Mouse (Mus musculus) left cerebral cortex, postnatal 4 days (tissue): ENCODE results near the gene Smim11. TPM values are rescaled to one million over a fixed set of nuclear protein-coding genes. Genes with fewer than 3 reads are reported as not detected.

Source experiments
- DNase-seq: peaks from one replicate; pipeline ENCODE4 v3.0.0-alpha.2; 2022
- intact Hi-C: fragments of 180-260 bp; cut with DNase I; formaldehyde crosslinking; loops from one replicate; pipeline ENCODE4 v1.15.1; 2025
- total RNA-seq, 2 experiments: library from RNA; stranded (reverse); gene quantifications; 2 replicates each; pipeline ENCODE4 v1.2.3; 2021

Gene Smim11
- total RNA-seq, 2 experiments from 2014 or later = 13.4 to 16.3 TPM

DNA sequence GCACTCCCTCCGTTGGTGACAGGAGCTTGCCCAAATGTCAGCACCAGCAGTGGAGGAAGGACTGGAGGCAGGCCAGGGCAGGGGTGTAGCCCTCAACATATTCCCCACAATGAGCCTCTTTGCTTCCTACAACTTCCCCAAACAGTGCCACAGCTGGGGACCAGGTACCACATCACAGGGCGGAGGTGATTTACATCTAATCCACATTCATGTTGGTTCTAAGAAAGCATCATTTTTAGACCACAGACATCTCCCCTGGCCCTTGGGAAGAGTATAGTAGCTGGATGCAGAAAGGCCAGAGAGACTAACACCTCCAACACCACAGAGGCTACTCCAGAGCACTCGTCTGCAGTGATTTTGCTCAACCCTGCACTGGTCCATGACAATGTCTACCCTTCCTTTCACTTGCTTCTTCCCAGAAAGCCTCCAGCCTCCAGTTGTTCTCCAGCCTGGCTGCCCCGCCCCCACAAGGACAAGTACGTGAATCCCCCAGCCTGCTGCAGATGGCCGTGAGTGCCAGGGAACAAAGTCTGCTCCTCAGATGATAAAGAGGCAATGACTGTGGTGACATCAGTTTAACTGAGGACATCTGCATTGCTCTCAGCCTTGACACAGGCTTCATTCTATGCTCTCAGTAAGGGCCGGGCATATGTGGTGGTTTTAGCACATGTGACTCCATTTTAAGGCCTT lies 15.1 kb downstream of the Smim11 start:
- intact Hi-C loops = loop anchor here (10.0 kb wide), 1 partner anchor 1229 kb away; no protein-coding TSS in a partner anchor
- DNase-seq = no peak

- intact Hi-C loops = loop anchor here (10.0 kb wide), 1 partner anchor 1225 kb away; no protein-coding TSS in a partner anchor
- peak; percentile 61 for DNase-seq
Measured at GRCm38 (mm10) chr16:92319353-92320109, 18.4 kb downstream of the Smim11 start.

DNA sequence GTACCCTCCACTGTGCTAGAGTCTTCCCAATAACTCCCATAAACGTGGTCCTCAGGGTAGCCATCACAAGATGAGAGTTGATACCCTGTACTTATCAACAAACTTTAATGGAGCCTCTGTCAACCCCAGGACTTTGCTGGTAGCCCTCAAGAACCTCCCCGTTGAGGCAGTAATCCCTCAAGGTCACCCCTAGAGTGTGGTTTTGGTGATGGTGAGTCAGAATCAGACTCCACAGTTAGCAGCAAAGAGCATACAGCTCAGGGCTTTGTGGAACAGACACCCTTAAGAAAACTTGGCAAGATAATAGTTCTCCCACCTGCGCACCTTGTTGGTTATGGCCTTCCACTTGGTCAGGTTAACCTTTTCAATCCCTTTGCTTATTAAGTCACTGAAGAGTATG lies 19.3 kb downstream of the Smim11 start:
- DNase-seq = no peak
- intact Hi-C loops = no loop called here

- DNase-seq = no peak
- intact Hi-C loops = no loop called here
Measured at GRCm38 (mm10) chr16:92321341-92321740, 20.3 kb downstream of the Smim11 start, which contains the start of gene Fam243. Fam243 (minus strand) TSS chr16:92321441.

- intact Hi-C loops = no loop called here
- no peak for DNase-seq
Measured at GRCm38 (mm10) chr16:92324309-92325061, 23.4 kb downstream of the Smim11 start.

DNA sequence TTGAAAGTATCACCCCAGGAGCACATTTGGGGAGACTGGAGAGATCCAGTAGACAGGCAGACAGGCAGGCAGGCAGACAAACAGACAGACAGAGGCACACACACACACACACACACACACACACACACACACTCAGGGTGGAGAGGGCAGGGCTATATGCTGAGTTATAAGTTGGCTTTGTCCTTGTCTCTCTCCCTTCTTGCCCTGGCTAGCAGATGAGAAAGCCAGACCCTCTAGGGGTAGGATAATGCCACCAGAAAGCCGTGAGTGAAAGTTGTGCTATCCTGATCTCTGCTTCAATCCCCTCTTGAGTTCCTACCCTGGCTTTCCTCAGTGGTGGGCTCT lies 23.9 kb downstream of the Smim11 start:
- intact Hi-C loops = no loop called here
- no peak for DNase-seq

DNA sequence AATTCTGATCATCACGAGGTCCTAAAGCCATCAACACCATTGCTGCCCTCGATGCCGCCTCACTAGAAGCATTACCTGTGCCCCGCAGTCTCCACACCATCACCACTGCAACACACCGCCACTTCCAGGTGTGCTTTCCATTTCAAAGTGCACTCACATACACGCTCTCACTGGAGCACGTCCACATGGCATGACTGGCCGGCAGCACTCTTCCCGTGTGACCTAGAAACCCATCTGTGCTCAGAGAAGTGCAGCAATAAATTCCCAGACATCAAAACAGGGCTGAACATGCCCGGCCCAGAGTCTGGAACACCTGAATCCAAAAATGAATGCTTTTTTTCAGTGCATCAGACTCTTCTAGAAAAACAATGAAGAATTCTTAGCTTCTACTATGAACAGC lies 26.8 kb downstream of the Smim11 start:
- DNase-seq = no peak
- intact Hi-C loops = no loop called here

DNA sequence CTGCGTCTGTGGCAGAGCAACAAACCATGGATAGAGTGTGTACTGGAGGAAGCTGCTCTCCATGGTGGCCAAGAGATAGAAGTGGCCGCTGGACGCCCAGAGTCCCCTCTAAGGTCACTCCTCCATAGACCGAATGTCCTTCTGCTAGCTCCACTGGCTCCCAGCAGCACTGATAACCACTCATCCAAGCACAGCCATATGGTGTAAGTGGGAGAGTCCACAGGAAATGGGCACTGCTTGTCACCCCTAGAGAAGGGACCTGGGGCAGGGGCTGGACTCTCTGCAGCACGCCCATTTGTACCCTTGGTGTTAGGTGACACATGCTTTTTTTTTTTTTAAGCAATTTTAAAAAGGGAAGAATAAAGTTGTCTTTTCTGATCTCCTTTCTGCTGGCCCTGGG lies 29.9 kb downstream of the Smim11 start:
- intact Hi-C loops = no loop called here

GRCm38 (mm10) chr16:92334600-92334999 lies 33.5 kb downstream of the Smim11 start:
- DNase-seq = no peak
- intact Hi-C loops = no loop called here

More for the DNA sequence above, 29.9 kb downstream of the Smim11 start:
- DNase-seq = no peak

DNA sequence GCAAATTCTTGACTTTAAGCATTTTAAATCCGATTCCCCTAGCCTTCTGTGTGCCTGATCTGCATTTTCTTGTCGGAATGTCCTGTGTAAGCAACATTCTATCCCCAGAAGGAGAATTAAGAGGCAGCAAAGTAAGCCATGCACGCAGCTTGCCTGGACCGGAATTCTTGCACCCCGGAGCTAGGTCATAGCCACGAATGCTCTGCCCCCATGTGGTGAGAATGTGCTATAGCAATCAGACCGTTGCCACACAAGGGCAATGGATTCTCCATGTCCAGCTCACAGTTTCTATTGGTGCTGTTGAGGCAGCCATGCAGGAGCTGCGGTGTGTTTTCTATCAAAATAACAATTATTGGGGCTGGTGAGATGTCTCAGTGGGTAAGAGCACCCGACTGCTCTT lies 35.2 kb downstream of the Smim11 start:
- DNase-seq = peak; percentile 79
- intact Hi-C loops = loop anchor here (5.0 kb wide), 1 partner anchor 126 kb away; no protein-coding TSS in a partner anchor

DNA sequence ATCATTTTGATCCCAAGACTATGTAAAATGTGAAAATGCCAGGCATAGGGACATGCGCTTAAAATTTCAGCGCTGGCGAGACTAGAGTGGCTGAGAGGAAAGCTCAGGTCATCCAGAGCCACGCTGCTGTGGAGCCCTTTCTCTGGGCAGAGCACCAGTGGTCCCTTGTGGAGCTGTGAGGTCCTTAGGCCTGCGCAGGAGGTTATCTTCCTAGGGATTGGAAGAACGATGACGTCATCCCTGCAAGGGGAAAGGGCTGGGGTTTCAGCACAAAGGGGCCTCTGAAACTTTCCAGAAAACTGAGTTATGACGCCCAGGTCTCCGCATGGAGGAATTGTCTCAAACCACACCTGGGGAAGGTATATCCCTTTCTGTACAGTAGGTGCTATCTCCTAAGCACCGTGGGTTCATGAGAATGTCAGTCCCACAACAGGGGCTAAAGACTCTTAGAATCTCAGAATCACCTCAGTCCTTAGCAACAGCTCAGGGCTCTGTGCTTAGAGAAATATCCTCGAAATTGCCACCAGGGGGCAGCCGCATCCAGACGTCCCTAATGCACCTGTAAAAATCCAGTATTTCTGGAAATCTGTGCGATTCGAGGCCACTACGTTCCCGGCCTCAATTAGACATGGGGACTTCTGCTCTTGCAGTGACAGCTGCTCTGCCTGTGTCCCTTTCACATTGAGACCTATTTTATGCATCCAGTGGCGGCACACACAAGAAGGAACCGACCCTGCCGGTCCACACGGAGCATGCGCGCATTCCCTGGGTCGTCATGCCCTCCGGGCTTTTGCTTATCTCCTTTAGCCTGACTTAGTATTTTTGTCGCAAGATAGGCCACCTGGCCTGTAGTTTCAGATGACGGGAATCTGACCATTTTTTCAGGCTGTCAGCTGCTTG lies 39.8 kb downstream of the Smim11 start:
- DNase-seq = peak; percentile 79
- intact Hi-C loops = loop anchor here (5.0 to 10.0 kb wide), 2 partner anchors 106 to 1114 kb away; no protein-coding TSS in a partner anchor

DNA sequence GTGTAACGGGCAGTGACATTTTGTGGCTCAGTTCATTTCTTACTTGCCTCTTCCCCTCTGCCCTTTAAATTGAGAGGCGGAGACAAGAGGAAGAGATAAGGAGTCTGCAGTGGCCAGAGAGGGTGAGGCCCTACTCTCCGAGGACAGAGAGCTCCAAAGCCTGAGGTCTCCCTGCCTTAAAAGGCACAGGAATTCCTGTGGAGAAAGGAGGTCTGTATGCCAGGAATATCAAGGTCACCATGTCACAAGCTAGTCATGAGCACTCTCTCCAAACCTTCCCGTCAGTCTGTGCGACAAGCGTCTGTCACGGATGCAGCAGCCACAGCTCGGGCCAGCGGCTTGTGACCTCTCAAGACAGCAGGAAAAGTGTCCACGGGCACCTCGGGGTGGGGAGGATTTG lies 44.1 kb downstream of the Smim11 start:
- intact Hi-C loops = loop anchor here (10.0 kb wide), 1 partner anchor 1110 kb away; no protein-coding TSS in a partner anchor
- DNase-seq = no peak

DNA sequence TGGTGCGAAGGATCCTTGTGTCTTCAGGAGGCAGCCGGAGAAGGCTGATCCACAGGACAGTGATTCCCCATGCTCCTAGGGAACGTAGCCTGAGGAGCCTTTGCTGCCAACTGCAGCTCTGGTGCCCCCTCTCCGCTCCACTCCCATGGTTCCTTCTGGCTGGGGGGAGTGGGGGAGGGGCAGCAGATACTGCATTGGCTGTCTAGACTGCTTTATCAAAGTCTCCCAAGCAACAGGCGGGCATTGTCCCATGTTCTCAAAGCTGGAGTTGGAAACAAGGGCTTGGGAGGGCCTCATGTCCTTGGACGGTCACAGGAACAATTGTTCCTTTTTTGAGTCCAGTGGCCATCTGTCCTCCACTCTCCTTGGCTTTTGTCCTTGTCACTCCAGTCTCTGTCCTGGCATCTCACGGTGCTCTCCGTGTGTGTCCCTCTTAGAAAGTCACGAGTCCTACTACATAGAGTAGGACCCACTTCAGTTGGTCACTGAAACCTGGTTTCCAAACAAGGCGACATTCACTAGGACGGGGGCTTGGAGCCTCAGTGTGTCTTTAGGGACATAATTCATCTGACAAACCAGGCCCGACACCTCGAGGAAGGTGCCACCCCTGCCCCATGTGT lies 45.3 kb downstream of the Smim11 start:
- peak; percentile 70 for DNase-seq
- intact Hi-C loops = loop anchor here (10.0 kb wide), 1 partner anchor 1108 kb away; no protein-coding TSS in a partner anchor

DNA sequence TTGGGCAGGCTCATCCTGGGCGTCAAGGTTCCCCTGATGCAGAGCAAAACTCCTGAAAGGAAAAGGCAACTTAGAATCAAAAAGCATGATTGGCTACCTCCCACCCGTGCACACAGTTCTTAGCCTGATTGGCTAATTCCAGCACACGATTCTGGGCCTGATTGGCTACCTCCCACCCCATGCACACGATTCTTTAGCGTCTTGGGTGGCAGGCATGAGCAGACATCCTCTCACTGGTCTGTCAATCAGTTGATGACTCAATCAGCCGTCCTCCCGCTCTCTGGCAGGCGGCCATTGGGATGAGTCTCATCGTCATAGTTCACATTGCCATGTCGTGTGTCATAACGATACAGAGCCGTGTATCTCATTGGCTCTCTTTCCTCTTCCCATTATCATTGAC lies 47.9 kb downstream of the Smim11 start:
- peak; percentile 82 for DNase-seq
- intact Hi-C loops = loop anchor here (10.0 kb wide), 1 partner anchor 1106 kb away; no protein-coding TSS in a partner anchor

GRCm38 (mm10) chr16:92353295-92353694 lies 52.2 kb downstream of the Smim11 start:
- intact Hi-C loops = no loop called here
- DNase-seq = no peak

DNA sequence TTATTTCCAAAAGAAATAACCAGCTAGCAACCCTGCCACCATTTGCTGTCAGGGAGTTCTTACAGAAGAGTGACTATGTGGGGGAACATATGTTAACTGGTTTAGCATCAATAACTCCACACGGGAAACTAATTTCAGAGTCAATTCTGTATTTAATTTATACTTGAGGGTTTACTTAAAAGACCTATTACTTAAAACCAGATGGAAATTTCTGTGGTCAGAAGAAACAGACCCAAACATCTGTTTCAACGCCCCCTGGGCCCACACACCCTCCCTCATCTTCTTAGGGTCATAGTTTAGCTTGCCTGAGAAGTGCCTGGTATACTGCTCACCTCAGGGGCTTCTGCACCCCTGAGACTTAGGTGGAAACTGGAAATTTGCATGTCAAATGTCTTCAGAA lies 52.8 kb downstream of the Smim11 start:
- intact Hi-C loops = no loop called here
- no peak for DNase-seq

DNA sequence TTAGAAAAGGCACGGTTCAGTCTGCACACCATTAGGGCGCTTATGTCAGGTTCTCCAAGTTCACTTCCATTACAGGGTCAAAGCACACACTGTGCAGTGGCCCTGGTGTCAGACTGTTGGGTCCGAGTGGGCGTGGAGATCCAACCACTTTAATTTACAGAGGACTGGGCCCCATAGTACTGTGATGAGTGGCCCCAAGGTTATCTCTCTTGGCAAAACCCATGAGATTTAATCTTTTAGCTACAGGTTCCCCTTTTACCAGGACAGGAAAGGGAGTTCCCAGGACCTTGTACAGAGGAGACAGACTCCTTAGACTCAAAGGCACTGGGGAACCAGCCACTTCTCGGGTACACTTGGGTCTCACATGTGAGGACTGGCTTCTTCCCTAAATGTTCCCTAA lies 54.3 kb downstream of the Smim11 start:
- intact Hi-C loops = no loop called here
- DNase-seq = no peak

- DNase-seq = no peak
- intact Hi-C loops = no loop called here
Measured at GRCm38 (mm10) chr16:92355982-92356381, 54.9 kb downstream of the Smim11 start.

DNA sequence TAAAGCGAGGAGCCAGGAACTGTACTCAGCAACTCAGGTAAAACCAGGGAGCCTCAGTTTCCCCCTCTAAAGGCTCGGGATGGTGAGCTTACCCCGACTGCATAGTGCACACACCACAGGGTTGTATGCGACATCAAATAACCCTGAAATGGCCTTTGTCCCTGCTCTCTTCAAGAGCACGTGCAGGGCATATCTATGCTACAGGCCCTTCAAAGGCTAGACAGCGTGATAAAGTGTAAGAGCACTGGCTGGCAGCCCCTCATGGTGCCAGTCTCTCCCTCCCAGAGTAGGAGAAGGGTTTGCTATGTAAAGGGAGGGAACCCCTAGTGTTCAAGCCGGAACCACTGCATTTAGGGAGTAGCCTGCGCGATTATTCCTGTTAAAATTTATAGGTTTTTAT lies 55.9 kb downstream of the Smim11 start:
- intact Hi-C loops = no loop called here
- DNase-seq = no peak

- no peak for DNase-seq
- intact Hi-C loops = no loop called here
Measured at GRCm38 (mm10) chr16:92357566-92357965, 56.5 kb downstream of the Smim11 start.
